Mouse (Mus musculus) layer of hippocampus, adult 9-11 months (tissue): Measurements from ENCODE around the gene Ncoa5.

ENCODE experiments used
- DNase-seq: peaks from one replicate; pipeline ENCODE4 v3.0.0; 2022

Ncoa5 gene

DNA sequence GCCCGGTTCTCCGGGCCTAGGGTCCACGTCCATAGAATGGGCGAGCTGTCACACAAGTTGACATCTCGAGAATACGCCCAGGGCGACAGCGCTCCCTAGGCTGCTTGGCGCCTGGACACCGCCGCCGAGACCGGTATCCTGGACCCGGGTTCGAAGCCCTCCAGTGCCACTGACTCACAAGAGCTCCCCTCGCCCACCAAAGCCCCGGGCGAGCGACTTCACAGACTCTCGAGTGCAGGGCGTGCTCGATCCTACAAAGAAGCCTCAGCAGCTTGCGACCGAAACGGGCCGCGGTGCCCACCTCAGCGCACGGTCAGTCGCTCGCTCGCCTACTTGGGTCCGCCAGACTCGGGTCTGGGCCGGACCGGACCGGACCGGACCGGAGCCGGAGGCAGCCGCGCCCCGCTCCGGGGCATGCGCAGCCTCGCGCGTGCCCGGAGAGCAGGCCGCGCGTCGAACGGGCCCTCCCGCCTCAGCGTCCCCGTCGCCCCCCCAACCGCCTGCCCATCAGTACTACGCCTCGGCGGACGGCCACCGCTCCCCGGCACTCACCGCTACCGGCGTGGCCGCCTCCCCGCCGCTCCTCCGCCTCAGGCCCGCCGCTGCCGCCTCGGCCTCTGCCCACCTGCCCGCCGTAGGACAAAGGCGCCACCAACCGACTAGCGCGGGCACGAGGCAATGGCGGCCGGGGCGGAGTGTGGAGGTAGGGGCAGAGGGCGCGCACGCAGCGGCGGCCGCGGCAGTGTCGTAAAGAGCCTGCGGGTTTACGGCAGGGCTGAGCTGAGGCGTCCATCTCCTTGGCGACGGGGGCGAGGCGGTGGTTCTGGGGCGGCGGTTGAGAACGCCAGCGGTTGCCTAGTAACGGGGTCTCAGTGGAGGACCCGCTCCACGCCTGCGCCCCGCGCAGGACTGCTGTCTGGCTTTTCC, at the start of gene Ncoa5:
TSS of gene Ncoa5 (minus strand) at position 737 of the 927 bp plus-strand sequence.
- DNase-seq: peak; percentile 97

DNA sequence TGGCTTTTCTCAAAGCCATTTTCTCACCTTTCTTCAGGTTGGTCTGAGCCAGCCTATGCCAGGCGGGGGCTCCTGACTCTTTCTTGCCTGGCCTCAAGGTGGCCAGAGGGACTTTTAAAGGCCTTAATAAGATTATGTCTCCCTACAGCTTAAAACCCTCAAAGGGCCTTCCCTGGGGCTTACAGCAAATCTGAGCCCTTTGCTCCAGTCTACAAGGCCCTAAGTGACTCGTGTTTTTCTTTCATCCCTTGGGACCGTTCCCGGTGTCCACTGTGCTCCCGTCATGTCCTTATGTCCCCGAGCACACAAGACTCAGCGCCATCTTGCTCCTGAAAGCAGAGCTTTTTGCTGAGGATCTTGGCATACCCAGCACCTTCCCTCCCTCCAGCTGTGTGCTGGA, 46.6 kb upstream of the Ncoa5 start:
- DNase-seq: no peak

DNA sequence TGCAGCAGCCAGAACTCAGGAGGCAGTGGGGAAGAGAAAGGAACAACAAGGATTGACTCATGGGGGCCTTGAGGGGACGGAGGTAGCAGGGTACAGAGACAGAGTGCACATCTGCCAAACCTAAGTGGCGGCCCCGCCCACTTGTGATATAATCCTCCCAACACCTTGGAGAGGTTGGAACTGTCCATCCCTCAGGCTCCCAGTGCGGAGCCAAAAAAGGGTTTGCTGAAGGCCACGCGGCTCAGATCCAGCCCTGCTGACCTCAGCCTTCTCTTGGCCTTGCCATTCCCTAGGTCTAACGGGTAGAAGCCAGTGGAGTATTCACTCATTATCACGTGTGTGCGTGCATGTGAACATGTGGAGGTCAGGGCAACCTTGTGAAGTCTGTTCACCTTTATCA, 46.0 kb upstream of the Ncoa5 start:
- no peak for DNase-seq

DNA sequence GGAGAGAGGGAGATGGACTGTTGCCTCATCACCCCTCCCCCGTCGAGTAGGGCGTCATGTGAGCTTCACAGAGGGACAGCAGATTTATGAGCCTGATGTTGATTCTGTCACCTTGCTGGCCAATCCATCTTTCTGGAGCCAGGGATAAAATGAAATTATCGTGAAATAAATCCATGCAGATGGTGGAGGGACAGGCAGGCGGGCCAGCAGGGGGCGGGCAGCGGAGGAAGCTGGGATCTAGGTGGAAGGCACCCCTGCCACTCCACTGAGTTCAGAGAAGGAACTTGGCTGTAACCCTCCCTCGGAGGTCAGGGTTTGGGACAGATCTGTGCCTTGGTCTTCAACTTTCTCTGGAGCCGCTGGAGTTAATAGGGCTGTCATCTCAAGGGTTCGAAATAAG, 43.9 kb upstream of the Ncoa5 start:
- DNase-seq: no peak

DNA sequence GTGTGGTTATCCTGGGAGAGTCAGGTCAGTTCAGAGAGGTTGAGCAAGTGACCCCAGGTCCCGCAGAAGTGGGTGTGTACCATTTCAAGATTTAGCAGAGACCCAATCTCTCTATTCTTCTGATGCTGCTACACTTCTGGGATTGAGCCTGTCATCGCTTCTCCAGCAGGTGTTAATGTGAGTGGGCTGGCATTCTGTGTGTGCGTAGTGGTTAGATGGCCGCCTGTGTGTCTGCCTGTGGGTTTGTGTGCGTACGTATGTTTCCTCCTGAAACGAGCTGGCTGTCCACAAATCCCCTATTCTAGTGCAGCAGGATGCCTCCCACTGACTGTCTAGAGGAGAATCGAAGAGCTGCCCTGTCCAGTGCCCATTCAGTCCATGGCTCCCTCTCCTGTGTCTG, 43.4 kb upstream of the Ncoa5 start:
- DNase-seq: no peak

DNA sequence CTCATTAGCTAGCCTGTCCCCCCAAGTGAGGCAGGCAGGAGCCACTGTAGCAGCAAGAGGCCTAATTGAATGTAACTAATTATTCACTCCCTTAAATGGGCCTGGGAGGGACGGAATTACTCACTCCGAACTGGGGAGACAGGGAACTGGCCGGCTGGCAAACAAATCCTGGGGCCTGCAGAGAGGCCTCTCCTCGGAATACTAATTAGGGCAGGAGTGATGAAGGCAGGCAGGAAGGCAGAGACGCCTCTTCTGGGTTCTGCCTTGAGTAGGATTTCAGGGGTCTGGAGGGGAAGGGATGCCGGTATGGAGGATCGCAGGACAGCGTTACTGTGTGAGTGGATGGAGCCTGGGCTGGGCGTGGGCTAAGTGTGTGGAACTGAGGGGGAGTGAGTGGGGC, 42.4 kb upstream of the Ncoa5 start:
- no peak for DNase-seq

DNA sequence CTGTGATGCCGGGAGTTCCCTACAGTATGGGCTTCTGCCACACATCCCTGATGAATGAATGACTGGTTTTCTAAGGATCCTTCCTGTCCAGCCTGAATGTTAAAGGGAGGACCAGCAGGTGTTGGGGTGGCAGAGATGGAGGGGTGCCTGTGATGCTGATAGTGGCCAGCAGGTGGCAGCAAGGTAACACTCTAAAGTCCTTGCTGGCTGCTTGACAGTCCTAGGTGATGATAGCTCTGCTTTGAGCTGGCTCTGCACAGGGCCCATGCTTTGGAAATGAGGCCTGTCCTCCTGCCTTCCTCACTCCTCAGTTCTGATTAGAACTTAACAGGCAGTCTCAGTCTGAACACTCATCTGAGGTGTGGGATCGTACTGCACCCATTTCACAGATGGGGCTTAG, 40.3 kb upstream of the Ncoa5 start:
- DNase-seq: peak; percentile 76

DNA sequence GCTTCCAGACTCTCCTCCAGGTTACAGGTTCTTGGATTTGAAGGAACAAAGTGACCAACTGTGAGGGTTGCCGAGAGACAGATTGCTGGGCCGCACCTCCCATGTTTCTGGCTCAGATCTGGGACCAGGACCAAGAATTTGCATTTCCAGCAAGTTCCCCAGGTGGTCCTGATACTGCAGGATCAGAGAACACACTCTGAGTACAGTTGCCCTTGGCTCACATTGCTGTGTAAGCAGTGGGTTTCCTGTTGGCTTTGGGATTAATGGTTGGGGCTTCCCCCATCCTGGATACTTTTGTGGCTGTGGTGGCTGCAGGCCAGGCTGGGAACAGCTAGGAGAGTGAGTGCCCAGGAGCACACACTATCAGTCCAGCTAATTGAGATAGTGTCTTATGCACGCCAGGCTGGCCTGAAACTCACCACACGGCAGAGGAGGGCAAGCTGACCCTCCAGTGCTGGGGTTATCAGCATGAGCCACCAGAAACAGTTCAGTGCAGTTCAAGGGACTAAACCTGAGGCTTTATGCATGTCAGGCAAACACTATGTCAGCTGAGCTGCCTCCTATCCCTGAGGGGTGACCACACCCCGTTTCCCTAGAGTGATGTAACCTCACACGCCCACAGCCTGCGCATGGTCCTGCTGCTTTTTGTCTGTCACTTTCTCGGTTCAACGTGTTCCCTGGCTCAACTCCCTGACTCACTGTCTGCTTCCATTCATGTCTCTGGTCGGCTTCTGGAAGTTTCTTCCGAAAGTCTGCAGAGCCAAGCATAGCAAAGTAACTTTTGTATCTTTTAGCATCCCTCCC, 39.6 kb upstream of the Ncoa5 start:
- peak; percentile 53 for DNase-seq

DNA sequence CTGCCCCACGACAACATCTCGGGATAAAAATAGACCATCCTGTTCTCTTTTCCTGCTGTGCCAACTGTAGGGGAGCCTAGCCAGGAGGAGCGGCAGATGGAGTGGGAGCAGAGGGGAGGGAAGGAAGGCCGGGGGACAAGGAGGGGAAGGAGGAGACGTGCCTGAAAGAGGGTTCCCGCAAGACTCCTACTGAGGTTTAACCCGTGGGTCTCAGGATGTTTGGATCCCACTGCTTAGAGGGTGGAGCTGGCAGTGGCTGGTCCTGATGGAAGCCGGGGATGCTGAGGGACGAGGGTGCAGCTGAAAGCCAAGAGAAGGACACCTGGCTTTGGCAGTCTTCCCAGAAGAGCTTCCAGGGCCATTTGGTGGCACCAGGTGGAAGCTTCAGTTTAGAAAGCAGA, 38.7 kb upstream of the Ncoa5 start:
- no peak for DNase-seq

DNA sequence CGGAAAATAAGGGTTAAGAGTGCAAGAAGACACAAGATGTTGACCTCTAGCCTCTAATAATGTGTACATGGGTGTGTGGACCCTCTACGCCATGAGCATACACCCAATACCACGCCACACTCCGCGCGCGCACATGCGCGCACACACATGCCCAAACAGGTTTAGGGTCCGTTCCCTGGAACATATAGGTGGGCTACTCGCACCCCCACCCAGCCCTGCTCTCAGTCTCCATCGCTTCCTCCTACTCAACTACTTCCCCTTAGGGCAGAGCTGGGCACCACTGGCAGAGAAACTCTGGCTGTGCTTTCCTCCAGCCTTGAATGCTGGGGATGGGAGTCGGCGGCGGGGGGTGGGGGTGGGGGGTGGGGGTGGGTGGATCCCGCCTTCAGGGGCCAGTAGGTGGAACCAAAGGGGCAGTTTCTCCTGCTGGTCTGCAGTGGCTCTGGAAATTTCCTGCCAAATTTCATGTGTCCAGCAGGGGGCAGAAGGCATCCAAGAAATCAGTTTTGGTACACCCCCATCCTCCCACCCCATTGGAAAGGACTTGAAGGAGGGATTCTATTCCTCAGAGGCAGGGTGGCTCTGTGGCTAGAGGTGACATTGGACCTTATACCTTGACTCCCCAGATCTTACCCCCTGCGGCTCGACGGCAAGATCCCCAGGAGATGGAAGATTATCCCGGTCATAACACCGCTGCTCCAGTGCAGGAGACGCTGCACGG, 35.6 kb upstream of the Ncoa5 start:
- peak; percentile 50 for DNase-seq

DNA sequence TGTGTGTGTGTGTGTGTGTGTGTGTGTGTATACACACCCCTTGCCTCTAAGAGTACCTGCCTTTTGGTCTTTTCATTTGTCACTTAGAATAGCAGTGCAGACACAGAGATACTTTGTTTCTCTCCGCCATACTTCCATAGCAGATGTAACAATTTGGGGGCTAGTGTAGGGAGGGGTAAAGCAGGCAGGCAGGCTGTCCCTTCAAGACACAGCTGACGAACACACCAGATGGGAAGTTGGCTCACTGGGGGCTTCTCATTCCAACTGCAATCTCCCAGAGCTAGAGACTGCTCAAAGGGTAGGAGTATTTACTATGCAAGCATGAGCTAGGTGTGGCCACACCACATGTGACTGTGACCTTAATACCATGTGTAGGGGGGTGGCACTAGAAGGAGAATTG, 34.1 kb upstream of the Ncoa5 start:
- peak; percentile 65 for DNase-seq

DNA sequence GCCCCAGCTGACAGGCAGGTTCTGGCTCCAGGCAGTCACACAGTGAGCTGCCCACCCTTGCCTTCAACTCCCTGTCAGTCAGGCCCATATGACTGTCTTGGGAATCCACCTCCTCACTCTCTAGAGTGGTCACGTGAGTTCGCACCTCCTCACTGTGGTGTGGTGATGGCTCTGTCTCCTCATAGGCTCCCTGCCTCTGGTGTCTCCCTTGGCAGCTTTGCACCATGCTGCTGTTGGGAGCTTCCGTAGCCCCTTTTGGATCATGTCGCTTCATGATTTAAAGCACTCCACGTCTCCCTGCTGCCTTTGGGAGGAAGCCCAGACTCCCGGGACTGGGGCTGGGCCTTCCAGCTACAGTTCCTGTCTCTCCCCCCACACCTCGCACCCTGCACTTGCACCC, 29.8 kb upstream of the Ncoa5 start:
- peak; percentile 60 for DNase-seq

DNA sequence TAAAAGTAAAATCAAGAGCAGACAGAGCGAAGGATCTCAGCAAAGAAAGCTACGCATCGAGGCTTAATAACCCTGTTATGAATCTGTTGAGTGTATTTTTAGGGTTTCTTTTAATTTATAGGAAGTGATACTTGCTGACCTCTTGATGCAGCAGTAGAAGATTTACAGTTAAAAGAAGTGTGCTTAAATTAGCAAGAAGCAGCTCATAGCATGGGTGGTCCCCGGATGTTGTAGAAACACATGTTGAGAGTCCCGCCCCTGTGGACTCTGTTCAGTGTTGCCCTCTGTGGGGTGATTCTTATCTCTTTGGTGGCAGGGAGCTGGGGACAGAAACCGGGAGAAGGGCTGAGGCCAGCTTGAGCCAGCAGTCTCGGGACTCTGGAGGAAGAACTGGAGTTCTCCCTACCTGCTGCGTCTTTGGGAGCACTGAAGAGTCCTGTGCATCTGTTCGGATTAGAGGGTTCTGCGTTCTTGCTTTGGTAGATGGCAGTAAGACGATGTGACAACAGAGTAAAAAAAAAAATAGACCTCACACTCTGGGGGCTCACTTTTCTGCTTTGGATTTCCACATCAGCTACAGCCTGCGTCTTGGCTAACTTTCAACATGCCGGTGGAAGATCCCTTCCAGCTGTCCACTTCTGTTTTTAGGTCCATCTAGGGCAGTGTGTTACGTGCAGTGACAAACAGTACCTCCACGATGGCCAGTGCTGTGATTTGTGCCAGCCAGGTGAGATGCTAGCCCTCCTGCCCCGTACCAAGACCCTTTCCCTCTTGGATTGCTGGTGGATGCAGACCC, 27.2 kb upstream of the Ncoa5 start:
- no peak for DNase-seq

DNA sequence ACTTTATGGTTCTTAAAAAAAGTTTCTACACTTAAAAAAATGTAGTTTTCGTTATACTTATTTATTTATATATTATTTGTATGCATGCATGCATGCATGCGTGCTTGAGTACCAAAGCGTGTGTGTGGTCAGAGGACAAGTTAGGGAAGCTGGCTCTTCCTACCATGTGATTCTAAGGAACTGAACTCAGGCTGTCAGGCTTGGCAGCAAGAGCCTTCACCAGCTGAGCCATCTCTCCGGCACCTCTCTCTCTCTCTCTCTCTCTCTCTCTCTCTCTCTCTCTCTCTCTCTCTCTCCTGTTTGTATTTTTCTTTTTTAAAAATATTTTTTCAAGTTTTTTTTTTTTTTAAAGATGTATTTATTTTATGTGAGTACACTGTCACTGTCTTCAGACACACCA, 25.3 kb upstream of the Ncoa5 start:
- DNase-seq: no peak

DNA sequence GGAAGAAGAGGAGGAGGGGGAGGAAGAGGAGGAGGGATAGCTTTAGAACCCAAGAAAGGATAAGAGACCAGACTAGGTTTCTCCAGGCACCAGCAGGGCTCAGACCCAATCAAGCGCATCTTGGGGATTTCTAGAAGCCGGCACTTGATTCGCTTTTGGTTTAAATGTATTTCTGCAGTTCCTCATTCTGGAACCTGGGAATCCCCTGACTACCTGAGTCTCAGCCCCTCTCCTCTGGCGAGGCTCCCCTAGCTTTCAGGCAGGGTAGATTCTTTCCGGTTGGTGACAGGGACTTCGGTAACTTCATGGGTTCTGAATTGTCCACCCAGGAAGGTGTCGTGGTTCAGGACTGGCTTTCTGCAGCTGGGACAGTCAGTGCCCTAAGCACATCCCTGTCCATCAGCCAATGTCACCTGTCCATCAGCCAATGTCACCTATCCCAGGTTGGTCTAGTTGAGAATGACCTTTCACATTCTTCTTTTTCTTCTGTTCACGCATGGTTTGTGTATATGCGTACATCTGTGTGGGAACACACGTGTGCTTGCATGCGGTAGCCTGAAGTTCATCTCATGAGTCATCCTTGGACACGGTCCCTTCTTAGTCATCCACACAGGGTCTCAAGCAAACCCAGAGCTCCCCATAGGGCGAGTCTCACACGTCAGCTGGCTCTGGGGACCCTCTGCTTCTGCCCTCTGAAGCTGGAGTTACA, 21.9 kb upstream of the Ncoa5 start:
- DNase-seq: no peak

DNA sequence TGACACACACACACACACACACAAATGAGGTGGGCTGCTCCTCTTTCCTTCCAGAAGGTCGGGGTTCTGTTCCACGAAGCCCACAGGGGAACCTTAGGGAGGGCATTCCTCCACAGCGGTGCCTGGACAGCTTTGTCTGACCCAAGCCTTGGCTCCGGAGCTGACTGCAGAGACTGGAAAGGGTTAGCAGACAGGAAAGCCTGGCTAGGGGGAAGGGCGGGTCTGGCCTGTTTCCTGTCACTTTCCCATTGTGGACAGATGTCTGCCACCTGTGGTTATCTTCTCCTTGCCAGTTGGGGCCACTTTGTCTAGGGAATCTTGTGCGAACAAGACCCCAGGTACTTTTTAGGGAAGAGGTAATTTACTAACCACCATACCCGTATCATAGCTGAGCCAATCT, 21.2 kb upstream of the Ncoa5 start:
- no peak for DNase-seq

DNA sequence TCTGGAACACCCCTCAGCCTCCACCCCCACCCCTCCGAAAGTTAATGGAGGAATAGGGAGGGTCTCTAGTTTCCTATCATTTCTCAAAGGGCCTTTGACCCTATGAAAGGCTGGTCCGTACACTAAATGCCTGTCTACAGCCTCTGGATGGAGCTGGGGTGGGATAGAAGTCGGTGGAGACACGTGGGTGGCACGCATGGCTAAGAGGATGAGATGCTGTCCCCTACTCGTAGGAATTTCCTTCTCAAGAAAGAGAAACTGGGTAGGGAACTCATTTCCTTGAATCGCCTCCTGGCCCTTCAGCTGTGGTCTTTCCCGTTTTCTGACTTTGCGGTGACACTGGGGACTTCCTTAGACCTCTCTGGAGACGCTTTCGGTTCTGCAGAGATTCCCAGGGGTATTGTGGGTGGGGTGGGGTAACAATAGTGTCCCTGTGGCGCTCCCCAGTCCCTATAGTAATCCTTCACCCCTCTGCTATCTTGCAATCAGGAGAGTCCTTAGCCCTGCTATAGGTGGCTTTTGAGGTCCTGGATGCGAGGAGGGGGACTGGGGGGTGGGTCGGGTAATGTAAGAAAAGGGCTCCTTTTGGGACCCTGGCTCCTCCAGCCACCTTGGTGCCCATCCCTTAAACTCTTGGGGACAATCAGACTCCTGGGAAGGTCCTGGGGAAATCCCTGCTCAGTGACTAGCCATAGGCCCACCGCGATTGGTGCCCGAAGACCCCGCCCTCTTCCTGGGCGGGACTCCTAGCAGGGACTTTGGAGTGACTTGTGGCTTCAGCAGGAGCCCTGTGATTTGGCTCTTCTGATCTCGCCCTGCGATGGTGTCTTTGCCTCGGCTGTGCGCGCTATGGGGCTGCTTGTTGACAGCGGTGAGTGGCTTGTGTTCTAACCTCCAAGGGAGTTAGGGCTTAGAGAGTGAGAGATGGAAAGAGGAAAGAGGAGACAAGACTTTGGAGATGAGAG, 20.5 kb upstream of the Ncoa5 start, which contains the start of gene Cd40:
TSS of gene Cd40 (plus strand) at position 740 of the 965 bp plus-strand sequence.
- DNase-seq: no peak

DNA sequence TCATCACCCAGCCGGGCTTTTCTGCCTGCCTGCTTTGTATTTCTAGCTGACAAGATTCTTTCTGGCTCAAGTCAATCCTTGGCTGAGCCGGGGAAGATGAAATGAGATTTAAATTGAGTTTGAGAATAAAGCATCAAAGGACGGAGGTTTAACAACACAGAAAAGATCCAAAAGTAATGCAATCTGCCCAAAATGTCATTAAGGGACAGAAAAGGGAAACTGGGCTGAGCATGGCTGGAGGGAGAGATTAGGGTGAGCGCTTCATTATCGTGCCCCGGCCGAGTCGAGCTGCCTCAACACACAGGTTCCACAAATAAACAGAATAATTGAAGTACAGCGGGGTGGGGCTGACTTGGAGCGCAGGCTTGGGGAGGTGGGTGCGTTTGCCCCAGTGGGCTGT, 16.9 kb upstream of the Ncoa5 start:
- DNase-seq: no peak

DNA sequence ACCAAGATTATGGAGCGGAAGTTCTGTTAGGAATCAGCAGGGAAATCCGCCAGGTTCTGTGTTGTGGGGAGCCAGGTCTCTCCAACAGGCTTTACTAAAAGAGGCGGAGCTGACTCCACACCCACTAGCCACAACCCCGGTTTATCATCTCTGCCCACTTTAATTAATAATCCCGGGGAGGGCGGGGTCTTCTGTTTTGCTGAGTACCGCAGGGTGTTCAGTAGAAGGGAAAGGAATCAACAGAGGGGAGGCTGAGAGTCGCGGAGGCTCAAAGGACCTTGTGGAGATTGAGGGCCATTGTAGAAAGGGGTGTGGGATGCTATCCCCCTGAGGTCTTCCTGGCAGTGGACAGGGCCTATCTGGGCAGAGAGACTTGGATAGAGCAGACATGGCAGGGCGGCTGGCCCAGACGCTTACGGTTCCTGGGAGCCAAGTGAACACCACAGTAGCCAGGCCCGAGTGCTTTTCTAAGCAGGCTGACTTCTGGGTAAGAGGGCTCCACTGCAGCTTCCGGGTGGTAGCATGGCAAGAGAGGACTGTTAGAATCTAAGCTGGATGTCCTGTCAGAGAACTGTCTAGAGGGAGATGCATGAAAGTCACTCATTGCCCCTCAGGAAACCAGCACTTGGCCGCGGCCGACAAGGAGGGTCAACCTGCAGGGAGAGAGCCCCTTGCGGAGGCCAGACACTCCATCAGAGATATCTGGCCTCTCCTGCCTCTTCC, 16.3 kb upstream of the Ncoa5 start:
- DNase-seq: no peak

DNA sequence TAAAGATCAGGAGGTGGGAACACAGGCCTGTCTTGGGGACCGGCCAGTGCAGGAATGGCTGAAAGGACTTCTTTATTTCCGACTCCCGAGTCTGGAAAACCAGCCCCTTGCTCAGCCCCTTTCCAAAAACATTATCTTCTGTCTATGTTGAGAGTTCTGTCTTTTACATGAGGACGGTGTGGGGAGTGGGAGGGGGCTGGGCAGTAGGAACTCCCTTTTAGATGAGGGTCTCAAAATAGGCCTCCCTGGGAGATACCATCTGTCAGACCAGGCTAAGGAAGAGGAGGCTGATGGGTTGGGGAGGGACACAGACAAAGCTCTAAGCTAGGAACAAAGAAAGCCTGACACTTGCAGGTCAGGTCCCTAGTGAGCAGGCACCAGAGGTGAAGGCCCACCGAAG, 14.4 kb upstream of the Ncoa5 start:
- no peak for DNase-seq
